Mouse (Mus musculus) hindbrain, embryonic 12.5 days (tissue): ENCODE data around the gene Casp12. TPM values are rescaled to one million over a fixed set of nuclear protein-coding genes. Genes with fewer than 3 reads are reported as not detected.
"Not testable (repeated sequence)": the region's sequence is repeated elsewhere in the genome, so short reads cannot be mapped to it uniquely, and the experiment has no call there.

Experiments used
- ATAC-seq: fragments of 200-750 bp; cut with Nextera tagmentation; 2 replicates; pipeline ENCODE4 v1.8.0; 2017; ENCODE audit warnings: moderate TSS enrichment; ENCODE audit not compliant: low FRiP score
- H3K27ac ChIP-seq: fragments of 300-500 bp; sonication (generic); 2 replicates; pipeline ENCODE4 v1.5.1; 2016; ENCODE audit warnings: mild to moderate bottlenecking
- H3K27me3 ChIP-seq: fragments of 300-500 bp; sonication (generic); 2 replicates; pipeline ENCODE4 v1.6.1; 2016; ENCODE audit warnings: mild to moderate bottlenecking
- H3K36me3 ChIP-seq: fragments of 300-500 bp; sonication (generic); 2 replicates; pipeline ENCODE4 v1.6.1; 2016; ENCODE audit warnings: mild to moderate bottlenecking
- H3K4me1 ChIP-seq: fragments of 300-500 bp; sonication (generic); 2 replicates; pipeline ENCODE4 v1.6.1; 2016
- H3K4me2 ChIP-seq: fragments of 300-500 bp; sonication (generic); replicated peaks from 2 replicates; pipeline ENCODE4 v1.6.1; 2016; ENCODE audit warnings: mild to moderate bottlenecking
- H3K4me3 ChIP-seq: fragments of 300-500 bp; sonication (generic); 2 replicates; pipeline ENCODE4 v1.5.1; 2016; ENCODE audit warnings: mild to moderate bottlenecking
- H3K9ac ChIP-seq: fragments of 300-500 bp; sonication (generic); 2 replicates; pipeline ENCODE4 v1.6.1; 2016; ENCODE audit warnings: mild to moderate bottlenecking, moderate library complexity
- H3K9me3 ChIP-seq: fragments of 300-500 bp; sonication (generic); replicated peaks from 2 replicates; pipeline ENCODE4 v1.6.1; 2016; ENCODE audit warnings: mild to moderate bottlenecking
- whole genome bisulfite sequencing: fragments of 180-500 bp; shearing (Covaris S2); methylation state at CpG from one replicate; pipeline ENCODE4 v1.1.7; 2016; 5-methylcytosine and 5-hydroxymethylcytosine counted together
- polyA plus RNA-seq: library from polyadenylated mRNA; unstranded; fragments of >200 nt; fragmentation: Nextera tagmentation; extraction: Ambion mirVana; gene quantifications from 2 replicates; pipeline ENCODE4 v1.2.1, GENCODE M21; 2016

The Casp12 gene
- polyA plus RNA-seq, 1 experiment from 2014 or later = 0.26 TPM

GRCm38 (mm10) chr9:5347381-5347780 is 2.2 kb downstream of the Casp12 start:
- ATAC-seq = no peak
- Histone ChIP-seq H3K4me2 (no peak overlapping the region), H3K9ac (no peak overlapping the region), H3K9me3 (no peaks in the 10 kb centered on the region), H3K27me3 (no peaks in the 10 kb centered on the region), H3K36me3 (no peaks in the 10 kb centered on the region), H3K27ac (no peak overlapping the region), H3K4me3 (no peak overlapping the region), H3K4me1 (no peaks in the 10 kb centered on the region)
- WGBS = 86% methylated on average over 4 of the region's 4 CpGs

GRCm38 (mm10) chr9:5353673-5354072 is 8.4 kb downstream of the Casp12 start:
- no peak for ATAC-seq
- WGBS = 81% methylated on average over 2 of the region's 2 CpGs
- no peak overlapping the region for H3K4me3 ChIP-seq
- no peaks in the 10 kb centered on the region for H3K4me1 ChIP-seq
- H3K27me3 ChIP-seq = no peaks in the 10 kb centered on the region
- no peaks in the 10 kb centered on the region for H3K36me3 ChIP-seq
- H3K9me3 ChIP-seq = no peaks in the 10 kb centered on the region
- no peak overlapping the region for H3K27ac ChIP-seq
- no peak overlapping the region for H3K4me2 ChIP-seq
- H3K9ac ChIP-seq = no peak overlapping the region

- no peaks in the 10 kb centered on the region for H3K9me3 ChIP-seq
- no peak overlapping the region for H3K4me2 ChIP-seq
Observed at GRCm38 (mm10) chr9:5356801-5357200, 11.6 kb downstream of the Casp12 start.

GRCm38 (mm10) chr9:5393561-5393960 is 48.3 kb downstream of the Casp12 start:
- Histone ChIP-seq H3K9ac (no peak overlapping the region), H3K27me3 (no peaks in the 10 kb centered on the region), H3K36me3 (no peaks in the 10 kb centered on the region), H3K27ac (no peak overlapping the region), H3K9me3 (no peaks in the 10 kb centered on the region), H3K4me1 (no peaks in the 10 kb centered on the region), H3K4me3 (no peak overlapping the region), H3K4me2 (no peak overlapping the region)
- no peak for ATAC-seq

More at GRCm38 (mm10) chr9:5356801-5357200, 11.6 kb downstream of the Casp12 start:
- no peaks in the 10 kb centered on the region for H3K36me3 ChIP-seq
- no peaks in the 10 kb centered on the region for H3K4me1 ChIP-seq
- H3K9ac ChIP-seq = no peak overlapping the region
- no peak for ATAC-seq
- H3K27ac ChIP-seq = no peak overlapping the region
- no peak overlapping the region for H3K4me3 ChIP-seq
- no peaks in the 10 kb centered on the region for H3K27me3 ChIP-seq

DNA sequence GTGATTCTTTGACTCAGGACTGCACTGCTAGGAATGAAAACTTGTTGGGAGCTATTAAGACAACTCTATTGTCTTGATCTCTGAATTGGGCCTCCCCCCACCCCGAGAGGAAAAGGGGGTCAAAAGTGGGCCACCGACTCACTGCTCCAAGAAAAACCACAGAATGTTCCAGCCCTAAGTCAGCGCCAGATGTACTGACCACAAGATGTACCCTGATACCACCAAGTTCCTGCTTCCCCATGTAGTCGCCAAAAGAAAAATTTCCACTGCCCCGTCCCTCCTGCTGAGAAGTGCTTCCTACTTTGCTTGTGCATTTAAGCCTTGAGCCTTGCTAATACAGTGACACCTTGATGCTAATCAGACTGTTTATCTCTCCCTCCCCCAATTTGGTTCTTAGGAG is 50.6 kb downstream of the Casp12 start:
- not testable (repeated sequence) for H3K9ac ChIP-seq, H3K36me3 ChIP-seq, H3K27ac ChIP-seq, H3K9me3 ChIP-seq, H3K4me1 ChIP-seq, H3K27me3 ChIP-seq, H3K4me3 ChIP-seq, H3K4me2 ChIP-seq, ATAC-seq
- WGBS = 87% methylated on average over 5 of the region's 5 CpGs

DNA sequence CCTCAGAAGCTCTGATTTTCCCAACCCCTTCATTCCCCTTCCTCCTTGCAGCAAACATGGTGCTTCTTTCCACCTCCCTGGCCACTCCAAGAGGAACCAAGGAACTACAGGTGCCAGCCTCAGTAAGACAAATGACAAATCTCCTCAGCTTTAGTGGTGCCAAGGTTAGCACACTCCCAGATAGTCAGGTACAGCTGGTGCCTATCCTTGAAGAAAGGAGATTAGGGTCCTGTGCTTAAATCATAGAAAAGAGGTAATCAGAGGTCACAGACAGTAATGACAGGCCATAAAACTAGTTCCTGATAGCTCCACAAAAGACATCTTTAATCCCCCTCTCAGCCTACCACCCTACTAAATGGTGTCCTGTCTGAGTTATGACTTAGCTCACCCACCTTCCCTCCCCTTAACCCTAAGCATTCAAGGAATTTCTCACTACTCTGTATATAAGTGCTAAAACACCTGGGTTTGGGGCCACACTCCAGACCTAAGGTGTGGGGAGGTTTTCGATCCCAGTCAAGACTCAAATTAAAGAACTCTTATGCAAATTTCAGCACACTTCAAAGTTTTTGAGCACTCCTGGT is 65.8 kb downstream of the Casp12 start:
- H3K9me3 ChIP-seq = no peaks in the 10 kb centered on the region
- no peak overlapping the region for H3K9ac ChIP-seq
- no peaks in the 10 kb centered on the region for H3K27me3 ChIP-seq
- ATAC-seq = no peak
- no peaks in the 10 kb centered on the region; the same call in 1 of the 2 replicates for H3K4me1 ChIP-seq
- 84% methylated on average over 1 of the region's 1 CpGs for WGBS
- H3K4me2 ChIP-seq = no peak overlapping the region
- no peaks in the 10 kb centered on the region for H3K36me3 ChIP-seq
- H3K27ac ChIP-seq = no peak overlapping the region
- H3K4me3 ChIP-seq = no peak overlapping the region

- Histone ChIP-seq H3K27ac (no peak overlapping the region), H3K27me3 (no peaks in the 10 kb centered on the region), H3K4me3 (no peak overlapping the region), H3K4me1 (no peaks in the 10 kb centered on the region; the same call in 1 of the 2 replicates), H3K36me3 (no peaks in the 10 kb centered on the region), H3K9me3 (no peaks in the 10 kb centered on the region), H3K4me2 (no peak overlapping the region), H3K9ac (no peak overlapping the region)
- WGBS = 25% methylated on average over 4 of the region's 4 CpGs
- peak; percentile 87 for ATAC-seq
Observed at GRCm38 (mm10) chr9:5412446-5413111, 67.3 kb downstream of the Casp12 start.

- Histone ChIP-seq H3K9ac (no peak overlapping the region), H3K4me2 (no peak overlapping the region), H3K36me3 (no peaks in the 10 kb centered on the region), H3K27me3 (no peaks in the 10 kb centered on the region), H3K4me3 (no peak overlapping the region), H3K4me1 (no peaks in the 10 kb centered on the region; the same call in 1 of the 2 replicates), H3K9me3 (no peaks in the 10 kb centered on the region), H3K27ac (no peak overlapping the region)
- 79% methylated on average over 2 of the region's 2 CpGs for WGBS
- ATAC-seq = no peak
Observed at GRCm38 (mm10) chr9:5417871-5418270, 72.6 kb downstream of the Casp12 start.

Other genes starting within 250 kb of the Casp12 start
- gene Casp1, start 46.9 kb upstream of the Casp12 start, polyA plus RNA-seq = 0.61 and 1.5 TPM in 2 replicates
- gene Casp4, start 36.6 kb upstream of the Casp12 start, polyA plus RNA-seq = not detected in 2 replicates